Mouse (Mus musculus): Measurements from ENCODE around the gene S100a16. TPM values are rescaled to one million over a fixed set of nuclear protein-coding genes. Genes with fewer than 3 reads are reported as not detected.

S100a16 gene
- polyA plus RNA-seq (2016; fragmentation: Nextera tagmentation; extraction: Ambion mirVana) = 40.1 and 40.8 TPM in 2 replicates

- H3K4me3 ChIP-seq = no peak within 1 kb of the TSS
- peaks cover 27% of the 10 kb centered on the region for H3K27me3 ChIP-seq (ENCODE audit: low read depth, poor library complexity, severe bottlenecking)
- no peaks in the 10 kb centered on the region for H3K36me3 ChIP-seq
- H3K27ac ChIP-seq = no peak within 1 kb of the TSS
- peaks cover 13% of the 10 kb centered on the region; the same call in 1 of the 2 replicates for H3K4me1 ChIP-seq
- no peaks in the 10 kb centered on the region for H3K9me3 ChIP-seq (replicated peaks)
- 41% methylated on average over 10 of the region's 10 CpGs for WGBS
- DNase-seq (ENCODE audit: low spot score) = no peak
Observed at GRCm38 (mm10) chr3:90537141-90537904, at the start of gene S100a16. S100a16 (plus strand) TSS chr3:90537254.

DNA sequence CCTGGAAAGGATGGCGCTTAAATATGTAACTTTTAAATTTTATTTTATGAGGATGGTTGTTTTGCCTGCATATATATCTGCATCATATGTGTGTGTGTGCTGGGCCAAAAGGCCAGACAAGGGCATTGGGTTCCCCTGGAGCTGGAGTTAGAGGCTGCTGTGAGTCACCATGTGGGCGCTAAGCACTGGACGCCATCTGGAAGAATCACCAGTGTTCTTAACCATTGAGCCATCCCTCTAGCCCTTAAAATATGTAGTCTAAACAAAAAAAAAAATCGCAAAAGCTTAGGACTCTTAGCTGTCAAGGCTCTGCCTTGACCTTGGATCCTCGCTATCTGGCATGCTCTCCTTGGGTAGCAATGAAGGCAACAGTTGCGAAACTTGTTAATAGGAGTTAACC is 48.5 kb upstream of the S100a16 start:
- WGBS = 90% methylated on average over 6 of the region's 6 CpGs
- Histone ChIP-seq H3K27ac (no peak overlapping the region), H3K36me3 (peaks cover 59% of the 10 kb centered on the region), H3K4me1 (peaks cover 9% of the 10 kb centered on the region), H3K4me3 (no peak overlapping the region), H3K9me3 (replicated peaks) (no peaks in the 10 kb centered on the region), H3K27me3 (ENCODE audit: low read depth, poor library complexity, severe bottlenecking) (no peaks in the 10 kb centered on the region)
- DNase-seq (ENCODE audit: low spot score) = no peak

DNA sequence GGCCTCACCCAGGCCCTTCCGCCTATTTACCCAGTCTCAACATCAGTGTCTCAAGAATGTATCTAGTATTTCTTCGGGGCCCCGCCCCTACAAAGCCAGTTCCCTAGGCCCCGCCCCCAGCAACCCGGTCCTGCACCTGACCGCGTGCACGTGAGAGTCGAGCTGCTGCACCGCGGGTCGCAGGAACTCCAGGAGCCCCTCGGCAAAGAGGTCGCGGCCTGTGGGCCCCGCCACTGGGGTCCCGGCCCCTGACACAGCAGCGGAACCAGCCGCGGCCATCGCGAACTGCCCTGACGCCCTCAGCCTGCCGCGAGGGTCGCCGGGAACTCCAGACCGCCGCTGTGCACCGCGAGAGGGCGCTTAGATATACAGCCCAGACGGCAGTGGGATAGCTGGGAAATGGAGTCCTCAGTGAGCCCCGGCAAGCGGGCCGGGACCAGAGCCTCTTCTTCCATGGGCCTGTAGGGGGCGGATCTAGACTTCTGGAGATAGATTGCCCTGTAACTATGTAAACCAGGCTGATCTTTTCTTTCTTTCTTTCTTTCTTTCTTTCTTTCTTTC is 46.3 kb upstream of the S100a16 start, which contains the start of gene Snapin:
Snapin (minus strand) TSS at position 338 of the 561 bp plus-strand sequence.
- H3K4me1 ChIP-seq = peaks cover 9% of the 10 kb centered on the region
- H3K4me3 ChIP-seq = peak within 1 kb of the TSS; percentile 73
- peaks cover 48% of the 10 kb centered on the region for H3K36me3 ChIP-seq
- peak; percentile 96 for DNase-seq (ENCODE audit: low spot score)
- H3K27me3 ChIP-seq (ENCODE audit: low read depth, poor library complexity, severe bottlenecking) = no peaks in the 10 kb centered on the region
- under 1% methylated on average over 37 of the region's 37 CpGs for WGBS
- no peaks in the 10 kb centered on the region for H3K9me3 ChIP-seq (replicated peaks)
- peak within 1 kb of the TSS; percentile 90 for H3K27ac ChIP-seq

DNA sequence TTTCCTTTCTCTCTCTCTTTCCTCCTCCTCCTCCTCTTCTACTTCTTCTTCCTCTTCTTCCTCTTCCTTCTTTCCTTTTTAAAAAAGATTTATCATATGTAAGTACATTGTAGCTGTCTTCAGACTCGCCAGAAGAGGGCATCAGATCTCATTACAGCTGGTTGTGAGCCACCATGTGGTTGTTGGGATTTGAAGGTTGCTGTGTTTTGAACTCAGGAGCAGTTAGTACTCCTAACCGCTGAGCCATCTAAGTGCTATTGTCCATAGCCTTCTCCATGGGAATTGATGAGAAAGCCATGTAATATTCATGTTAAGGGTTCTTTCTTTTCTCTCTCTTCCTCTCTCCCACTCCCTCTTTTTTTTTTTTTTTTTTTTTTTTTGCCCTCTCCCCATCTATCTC is 45.7 kb upstream of the S100a16 start:
- peaks cover 48% of the 10 kb centered on the region for H3K36me3 ChIP-seq
- H3K4me1 ChIP-seq = peaks cover 9% of the 10 kb centered on the region
- WGBS = 36% methylated on average over 2 of the region's 2 CpGs
- H3K27ac ChIP-seq = no peak overlapping the region
- H3K27me3 ChIP-seq (ENCODE audit: low read depth, poor library complexity, severe bottlenecking) = no peaks in the 10 kb centered on the region
- peak overlapping the region; percentile 73; the same call in 1 of the 2 replicates for H3K4me3 ChIP-seq
- DNase-seq (ENCODE audit: low spot score) = no peak
- no peaks in the 10 kb centered on the region for H3K9me3 ChIP-seq (replicated peaks)

DNA sequence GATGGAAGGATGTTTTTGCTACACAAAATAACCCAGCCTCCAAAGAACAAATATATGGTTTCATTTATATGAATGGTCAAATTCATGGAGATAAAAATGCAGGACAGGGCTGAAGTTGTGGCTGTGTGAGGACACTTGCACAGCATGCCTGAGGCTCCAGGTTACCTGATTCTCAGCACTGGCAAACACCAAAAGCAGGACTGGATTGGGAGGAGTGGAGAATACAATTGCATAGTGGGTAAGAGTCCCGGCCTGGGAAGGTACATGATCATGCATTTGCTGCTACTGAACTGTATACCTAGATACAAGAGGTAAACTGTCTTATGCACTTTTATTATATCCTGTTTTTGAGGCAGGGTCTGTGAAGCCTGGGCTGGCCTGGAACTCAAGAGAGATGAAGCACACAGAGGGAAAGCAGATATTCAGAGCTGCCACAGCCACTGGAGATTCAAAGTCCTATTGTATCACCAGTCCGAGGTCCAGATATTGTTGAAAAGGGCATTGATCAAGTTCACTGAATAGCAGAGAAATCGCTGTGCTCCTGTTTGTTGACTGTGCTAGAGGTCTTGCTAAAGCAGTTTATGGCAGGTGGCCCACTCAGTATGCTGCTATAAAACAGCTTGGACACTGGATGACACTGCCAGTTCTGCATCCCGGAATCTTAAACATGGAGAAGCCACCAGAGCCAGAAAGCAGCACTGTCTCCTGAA is 43.1 kb upstream of the S100a16 start:
- Histone ChIP-seq H3K4me1 (peaks cover 9% of the 10 kb centered on the region), H3K4me3 (no peak overlapping the region), H3K36me3 (peaks cover 48% of the 10 kb centered on the region), H3K9me3 (replicated peaks) (no peaks in the 10 kb centered on the region), H3K27me3 (ENCODE audit: low read depth, poor library complexity, severe bottlenecking) (no peaks in the 10 kb centered on the region), H3K27ac (no peak overlapping the region)
- no peak for DNase-seq (ENCODE audit: low spot score)
- 77% methylated on average over 4 of the region's 4 CpGs for WGBS

DNA sequence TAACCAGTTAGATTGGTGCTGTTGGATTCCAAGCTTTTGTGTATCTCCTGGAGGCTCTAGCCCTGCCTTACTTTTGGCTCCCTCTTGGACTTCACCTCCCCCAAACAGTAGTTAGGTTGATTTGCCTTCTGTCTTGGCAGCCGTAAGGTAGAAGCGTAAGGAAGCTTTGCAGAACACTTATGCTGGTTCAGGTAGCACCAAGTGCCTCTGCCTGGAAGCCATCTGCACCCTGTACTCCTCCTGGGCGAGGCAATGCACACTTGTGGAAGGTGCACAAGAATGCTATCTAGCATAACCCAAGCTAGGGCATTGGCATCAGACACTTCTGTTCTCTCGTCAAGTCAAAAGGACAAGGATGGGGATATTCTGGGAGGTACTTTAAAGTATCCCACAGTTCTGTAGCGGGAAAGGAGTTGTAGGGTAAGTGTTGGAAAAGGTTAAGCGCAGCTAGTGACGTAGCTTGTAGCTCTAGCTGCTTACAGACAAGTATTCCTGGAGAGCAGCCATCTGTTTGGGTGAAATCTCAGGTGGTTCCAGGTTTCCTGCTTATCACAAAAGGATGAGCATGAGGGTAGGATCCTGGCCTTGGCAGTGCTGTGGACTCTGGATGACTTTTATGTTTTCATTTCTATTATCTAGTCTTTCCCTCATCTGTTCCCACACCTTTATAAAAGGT is 41.1 kb upstream of the S100a16 start:
- H3K36me3 ChIP-seq = peaks cover 63% of the 10 kb centered on the region
- no peak for DNase-seq (ENCODE audit: low spot score)
- no peak overlapping the region for H3K27ac ChIP-seq
- WGBS = 92% methylated on average over 7 of the region's 7 CpGs
- H3K9me3 ChIP-seq (replicated peaks) = no peaks in the 10 kb centered on the region
- no peaks in the 10 kb centered on the region for H3K27me3 ChIP-seq (ENCODE audit: low read depth, poor library complexity, severe bottlenecking)
- H3K4me1 ChIP-seq = no peaks in the 10 kb centered on the region
- H3K4me3 ChIP-seq = no peak overlapping the region

DNA sequence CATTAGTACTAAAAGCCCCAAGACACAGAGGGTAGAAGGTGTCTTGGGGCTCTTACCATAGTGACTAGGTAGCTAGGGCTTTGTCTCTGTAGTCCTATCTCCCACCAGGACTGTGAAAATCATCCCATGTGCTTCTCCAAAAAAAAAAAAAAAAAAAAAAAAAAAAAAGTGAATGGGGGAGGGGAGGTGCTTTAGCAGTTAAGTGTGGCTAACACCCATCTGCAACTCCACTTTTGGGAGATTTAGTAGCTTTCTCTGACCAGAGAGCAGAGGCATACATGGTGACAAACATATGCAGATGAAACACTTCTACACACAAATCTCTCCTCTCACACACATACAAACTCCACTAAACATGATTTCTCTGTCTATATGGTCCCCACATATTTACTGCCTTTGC is 39.5 kb upstream of the S100a16 start:
- no peak for DNase-seq (ENCODE audit: low spot score)
- Histone ChIP-seq H3K9me3 (replicated peaks) (no peaks in the 10 kb centered on the region), H3K4me3 (no peak overlapping the region), H3K27me3 (ENCODE audit: low read depth, poor library complexity, severe bottlenecking) (no peaks in the 10 kb centered on the region), H3K4me1 (no peaks in the 10 kb centered on the region), H3K27ac (no peak overlapping the region), H3K36me3 (peaks cover 79% of the 10 kb centered on the region)

- H3K27ac ChIP-seq = no peak overlapping the region
- DNase-seq (ENCODE audit: low spot score) = no peak
- peaks cover 94% of the 10 kb centered on the region for H3K36me3 ChIP-seq
- H3K4me3 ChIP-seq = no peak overlapping the region
- H3K4me1 ChIP-seq = peaks cover 10% of the 10 kb centered on the region
- WGBS = 91% methylated on average over 4 of the region's 4 CpGs
- H3K9me3 ChIP-seq (replicated peaks) = no peaks in the 10 kb centered on the region
- no peaks in the 10 kb centered on the region for H3K27me3 ChIP-seq (ENCODE audit: low read depth, poor library complexity, severe bottlenecking)
Observed at GRCm38 (mm10) chr3:90503444-90503843, 33.6 kb upstream of the S100a16 start.

- H3K27me3 ChIP-seq (ENCODE audit: low read depth, poor library complexity, severe bottlenecking) = no peaks in the 10 kb centered on the region
- H3K36me3 ChIP-seq = peaks cover 76% of the 10 kb centered on the region
- no peak for DNase-seq (ENCODE audit: low spot score)
- peaks cover 13% of the 10 kb centered on the region for H3K4me1 ChIP-seq
- WGBS = 95% methylated on average over 5 of the region's 5 CpGs
- no peak overlapping the region for H3K4me3 ChIP-seq
- no peaks in the 10 kb centered on the region for H3K9me3 ChIP-seq (replicated peaks)
- H3K27ac ChIP-seq = no peak overlapping the region
Observed at GRCm38 (mm10) chr3:90505216-90505615, 31.8 kb upstream of the S100a16 start.

DNA sequence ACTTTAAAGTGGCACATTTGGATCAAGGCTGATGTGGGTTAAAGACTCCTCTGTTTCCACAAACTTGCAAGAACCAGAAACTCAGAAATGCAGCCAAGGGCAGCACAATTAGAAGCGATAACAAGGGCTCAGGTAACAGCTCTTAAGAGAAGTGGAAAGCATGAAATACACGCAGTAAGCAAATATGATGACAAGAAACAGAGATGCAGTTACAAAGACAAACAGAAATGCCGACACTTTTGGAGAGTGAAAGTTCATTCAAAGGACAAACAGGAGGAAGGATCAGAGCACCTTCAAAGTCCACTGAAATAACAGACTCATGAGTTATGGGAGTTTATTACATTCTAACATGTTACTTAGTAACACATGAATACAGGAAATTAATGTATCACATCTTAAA is 30.7 kb upstream of the S100a16 start:
- no peaks in the 10 kb centered on the region for H3K9me3 ChIP-seq (replicated peaks)
- 93% methylated on average over 3 of the region's 3 CpGs for WGBS
- H3K36me3 ChIP-seq = peaks cover 67% of the 10 kb centered on the region
- peaks cover 13% of the 10 kb centered on the region for H3K4me1 ChIP-seq
- H3K27me3 ChIP-seq (ENCODE audit: low read depth, poor library complexity, severe bottlenecking) = no peaks in the 10 kb centered on the region
- H3K27ac ChIP-seq = no peak overlapping the region
- DNase-seq (ENCODE audit: low spot score) = no peak
- no peak overlapping the region for H3K4me3 ChIP-seq

- 7% methylated on average over 20 of the region's 20 CpGs for WGBS
- peaks cover 13% of the 10 kb centered on the region for H3K4me1 ChIP-seq
- DNase-seq (ENCODE audit: low spot score) = no peak
- H3K36me3 ChIP-seq = peaks cover 47% of the 10 kb centered on the region
- no peaks in the 10 kb centered on the region for H3K9me3 ChIP-seq (replicated peaks)
- H3K27me3 ChIP-seq (ENCODE audit: low read depth, poor library complexity, severe bottlenecking) = peaks cover 17% of the 10 kb centered on the region
- peak overlapping the region; percentile 86 for H3K4me3 ChIP-seq
- peak overlapping the region; percentile 97 for H3K27ac ChIP-seq
Observed at GRCm38 (mm10) chr3:90508287-90508949, 28.6 kb upstream of the S100a16 start.

- peaks cover 18% of the 10 kb centered on the region for H3K4me1 ChIP-seq
- H3K27me3 ChIP-seq (ENCODE audit: low read depth, poor library complexity, severe bottlenecking) = peaks cover 25% of the 10 kb centered on the region
- under 1% methylated on average over 66 of the region's 66 CpGs for WGBS
- H3K9me3 ChIP-seq (replicated peaks) = no peaks in the 10 kb centered on the region
- peak within 1 kb of the TSS; percentile 86 for H3K4me3 ChIP-seq
- H3K27ac ChIP-seq = peak within 1 kb of the TSS; percentile 97
- peaks cover 40% of the 10 kb centered on the region for H3K36me3 ChIP-seq
- DNase-seq (ENCODE audit: low spot score) = peak; percentile 100
Observed at GRCm38 (mm10) chr3:90508950-90509746, 27.9 kb upstream of the S100a16 start, which contains the start of gene Chtop. Chtop (minus strand) TSS chr3:90509498.

Measured in limb, embryonic 10.5 days (tissue).